Mouse (Mus musculus) urinary bladder, postnatal 0 days (tissue): ENCODE results near the gene Smr3a. TPM values are rescaled to one million over a fixed set of nuclear protein-coding genes. Genes with fewer than 3 reads are reported as not detected.

Source experiments
- polyA plus RNA-seq: library from polyadenylated mRNA; unstranded; fragments of >200 nt; fragmentation: Nextera tagmentation; extraction: Ambion mirVana; gene quantifications from 2 replicates; pipeline ENCODE4 v1.2.1, GENCODE M21; 2015

The Smr3a gene
- not detected in 2 replicates for polyA plus RNA-seq

GRCm38 (mm10) chr5:88002249-88002648 is at the start of gene Smr3a:
Gene Smr3a (plus strand): TSS chr5:88002549.

GRCm38 (mm10) chr5:87969201-87969600 is 33.1 kb upstream of the Smr3a start, which contains the start of the genes 2310003L06Rik and Gm28434:
Gene 2310003L06Rik (plus strand): TSS chr5:87969459.
Gene Gm28434 (plus strand): TSS chr5:87969517.

GRCm38 (mm10) chr5:87979139-87979538 is 23.2 kb upstream of the Smr3a start, which contains the start of gene Cabs1:
Gene Cabs1 (plus strand): TSS chr5:87979439.

Other genes starting within 250 kb of the Smr3a start
- gene Csn1s2a, start 228.0 kb upstream of the Smr3a start, polyA plus RNA-seq = not detected in 2 replicates
- not detected in 2 replicates for gene Csn1s2b, start 194.5 kb upstream of the Smr3a start, polyA plus RNA-seq
- gene Prr27, start 176.9 kb upstream of the Smr3a start, polyA plus RNA-seq = not detected in 2 replicates
- not detected in 2 replicates for gene Odam, start 117.5 kb upstream of the Smr3a start, polyA plus RNA-seq
- not detected in 2 replicates for gene Csn3, start 77.0 kb upstream of the Smr3a start, polyA plus RNA-seq
- gene 2310003L06Rik, start 33.1 kb upstream of the Smr3a start, polyA plus RNA-seq = not detected in 2 replicates
- gene Gm28434, start 33.0 kb upstream of the Smr3a start, polyA plus RNA-seq = not detected in 2 replicates
- not detected in 2 replicates for gene Cabs1, start 23.1 kb upstream of the Smr3a start, polyA plus RNA-seq
- not detected in 2 replicates for gene Smr2, start 84.0 kb downstream of the Smr3a start, polyA plus RNA-seq
- not detected in 2 replicates for gene Gm11116, start 109.0 kb downstream of the Smr3a start, polyA plus RNA-seq
- not detected in 2 replicates for gene Gm11115, start 151.6 kb downstream of the Smr3a start, polyA plus RNA-seq